Mouse (Mus musculus) liver, postnatal 0 days (tissue): ENCODE results near the gene Actc1.

Source experiments
- CTCF ChIP-seq: sonication (generic); IDR thresholded peaks from 2 replicates; pipeline ENCODE4 v1.5.1; 2016; ENCODE audit warnings: antibody characterized with exemption, low read depth
- EP300 ChIP-seq: IDR thresholded peaks from 2 replicates; pipeline ENCODE4 v1.6.1; 2016; ENCODE audit warnings: antibody characterized with exemption, low read depth, mild to moderate bottlenecking

- no peak for TF ChIP-seq CTCF
- TF ChIP-seq EP300: no peak
Observed at GRCm38 (mm10) chr2:114058226-114058796, 5.0 kb upstream of the Actc1 start.
